Mouse (Mus musculus) layer of hippocampus, adult 6 months (tissue): ENCODE measurements around the gene B3gnt7. TPM values are rescaled to one million over a fixed set of nuclear protein-coding genes. Genes with fewer than 3 reads are reported as not detected.

ENCODE experiments used
- long read RNA-seq, 2 experiments: library from polyadenylated mRNA; unstranded; transcript quantifications; one replicate each; pipeline ENCODE4 v2.0.0; 2019 to 2020
- microRNA-seq: library from miRNA; unstranded; fragments of <30 nt; microRNA quantifications from one replicate; pipeline ENCODE4 v1.2.0, GENCODE M21; 2020
- polyA plus RNA-seq: library from polyadenylated mRNA; unstranded; fragments of <200 nt; fragmentation: Nextera tagmentation; gene quantifications from 2 replicates; pipeline ENCODE4 v1.2.3, GENCODE M21; 2021

B3gnt7 gene
- polyA plus RNA-seq = 0.41 and 0.48 TPM in 2 replicates
- long read RNA-seq, experiment 1 = 0 reads
- long read RNA-seq, experiment 2 = 0 reads

GRCm38 (mm10) chr1:86302532-86302931 is at the start of gene B3gnt7:
B3gnt7 (plus strand) TSS chr1:86302832.

Small RNAs within 50 kb of the gene (microRNA-seq; reads per million reads assigned to microRNA genes)
- 64.6 reads per million, percentile 53 among the genes with 10 or more reads in this experiment for gene mmu-mir-3535

Other genes starting within 250 kb of the B3gnt7 start
- gene Psmd1, start 238.4 kb upstream of the B3gnt7 start, polyA plus RNA-seq = 97.0 and 101 TPM in 2 replicates
- 0.06 TPM in 1 of 2 replicates, not detected in the other for gene Htr2b, start 190.9 kb upstream of the B3gnt7 start, polyA plus RNA-seq
- 0.35 and 0.90 TPM in 2 replicates for gene Gm21972, start 169.2 kb upstream of the B3gnt7 start, polyA plus RNA-seq
- gene Armc9, start 148.1 kb upstream of the B3gnt7 start, polyA plus RNA-seq = 26.2 and 29.2 TPM in 2 replicates
- gene Ncl, start 56.6 kb downstream of the B3gnt7 start, polyA plus RNA-seq = 59.4 and 69.1 TPM in 2 replicates
- 0.11 and 0.31 TPM in 2 replicates for gene Nmur1, start 123.4 kb downstream of the B3gnt7 start, polyA plus RNA-seq
- gene Tex44, start 123.5 kb downstream of the B3gnt7 start, polyA plus RNA-seq = not detected in 2 replicates
- gene Ptma, start 223.9 kb downstream of the B3gnt7 start, polyA plus RNA-seq = 382 and 419 TPM in 2 replicates